Mouse (Mus musculus): ENCODE data around the gene Gm11634. TPM values are rescaled to one million over a fixed set of nuclear protein-coding genes. Genes with fewer than 3 reads are reported as not detected.
"Not testable (repeated sequence)": the region's sequence is repeated elsewhere in the genome, so short reads cannot be mapped to it uniquely, and the experiment has no call there.

The Gm11634 gene
- polyA plus RNA-seq, 1 experiment, result not detected

- no peak for DNase-seq (ENCODE audit: low read depth in 1 of 2, low spot score in 2 of 2)
- H3K36me3 ChIP-seq (ENCODE audit: control insufficient read depth, insufficient read depth, low read length), result no peaks in the 10 kb centered on the region
- H3K27me3 ChIP-seq (ENCODE audit: control insufficient read depth, insufficient read depth, low read length), result no peaks in the 10 kb centered on the region
- TF ChIP-seq POLR2A (IDR thresholded peaks at IDR 0.05; ENCODE audit: low read depth, low read length) (no peak), CTCF (IDR thresholded peaks at IDR 0.05; ENCODE audit: extremely low read depth, insufficient read depth, insufficient read length, insufficient replicate concordance) (no peak)
- 22% methylated on average over 11 of the region's 11 CpGs for WGBS
- H3K27ac ChIP-seq (ENCODE audit: insufficient read depth, low read length), result no peak overlapping the region
- H3K4me3 ChIP-seq (ENCODE audit: extremely low read depth, insufficient read depth, insufficient read length), result no peak overlapping the region
- no peaks in the 10 kb centered on the region for H3K4me1 ChIP-seq (ENCODE audit: control insufficient read depth, insufficient read depth, insufficient read length)
Observed at GRCm38 (mm10) chr11:101610445-101610844, 11.4 kb upstream of the Gm11634 start.

- H3K36me3 ChIP-seq (ENCODE audit: control insufficient read depth, insufficient read depth, low read length), result not testable (repeated sequence)
Observed at GRCm38 (mm10) chr11:101607134-101607533, 8.1 kb upstream of the Gm11634 start.

GRCm38 (mm10) chr11:101604531-101605453 is 5.7 kb upstream of the Gm11634 start:
- H3K4me1 ChIP-seq (ENCODE audit: control insufficient read depth, insufficient read depth, insufficient read length); H3K36me3 ChIP-seq (ENCODE audit: control insufficient read depth, insufficient read depth, low read length); H3K27ac ChIP-seq (ENCODE audit: insufficient read depth, low read length); H3K27me3 ChIP-seq (ENCODE audit: control insufficient read depth, insufficient read depth, low read length): not testable (repeated sequence)
- peak; percentile 36 to 82 for DNase-seq (ENCODE audit: low read depth in 1 of 2, low spot score in 2 of 2)
- H3K4me3 ChIP-seq (ENCODE audit: extremely low read depth, insufficient read depth, insufficient read length), result peak overlapping the region; percentile 58
- 1% methylated on average over 30 of the region's 30 CpGs for WGBS

More at GRCm38 (mm10) chr11:101607134-101607533, 8.1 kb upstream of the Gm11634 start:
- not testable (repeated sequence) for H3K4me1 ChIP-seq (ENCODE audit: control insufficient read depth, insufficient read depth, insufficient read length); DNase-seq (ENCODE audit: low read depth in 1 of 2, low spot score in 2 of 2); H3K4me3 ChIP-seq (ENCODE audit: extremely low read depth, insufficient read depth, insufficient read length); H3K27ac ChIP-seq (ENCODE audit: insufficient read depth, low read length); H3K27me3 ChIP-seq (ENCODE audit: control insufficient read depth, insufficient read depth, low read length)
- 92% methylated on average over 4 of the region's 4 CpGs for WGBS

- WGBS, result 25% methylated on average over 3 of the region's 3 CpGs
- Histone ChIP-seq H3K27me3 (ENCODE audit: control insufficient read depth, insufficient read depth, low read length) (no peaks in the 10 kb centered on the region), H3K27ac (ENCODE audit: insufficient read depth, low read length) (no peak overlapping the region), H3K36me3 (ENCODE audit: control insufficient read depth, insufficient read depth, low read length) (no peaks in the 10 kb centered on the region), H3K4me1 (ENCODE audit: control insufficient read depth, insufficient read depth, insufficient read length) (no peaks in the 10 kb centered on the region), H3K4me3 (ENCODE audit: extremely low read depth, insufficient read depth, insufficient read length) (no peak overlapping the region)
- no peak for DNase-seq (ENCODE audit: low read depth in 1 of 2, low spot score in 2 of 2)
- TF ChIP-seq POLR2A (IDR thresholded peaks at IDR 0.05; ENCODE audit: low read depth, low read length), result no peak
- TF ChIP-seq CTCF (IDR thresholded peaks at IDR 0.05; ENCODE audit: extremely low read depth, insufficient read depth, insufficient read length, insufficient replicate concordance), result no peak
Observed at GRCm38 (mm10) chr11:101604116-101604515, 5.1 kb upstream of the Gm11634 start.

DNA sequence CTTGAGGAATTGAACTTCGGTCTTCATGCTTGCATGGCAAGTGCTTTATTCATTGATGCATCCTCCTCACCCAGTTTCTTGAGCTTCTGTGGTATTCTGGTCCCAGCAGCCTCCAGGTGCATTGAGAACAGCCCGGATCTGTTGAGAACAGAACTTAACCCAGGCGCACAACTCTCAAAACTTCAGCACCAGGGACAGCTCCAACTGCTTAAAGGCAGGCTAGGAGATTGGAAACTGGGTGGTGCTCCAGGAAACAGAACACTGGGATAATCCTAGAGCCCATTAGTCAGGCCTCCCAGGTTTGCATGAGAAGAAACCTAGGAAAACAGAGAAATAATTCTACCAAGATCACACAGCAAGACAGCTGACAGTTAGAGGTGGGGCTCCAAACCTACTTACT is 3.4 kb upstream of the Gm11634 start:
- no peaks in the 10 kb centered on the region for H3K36me3 ChIP-seq (ENCODE audit: control insufficient read depth, insufficient read depth, low read length)
- peak in 1 of 2 experiments; percentile 25 for DNase-seq (ENCODE audit: low read depth in 1 of 2, low spot score in 2 of 2)
- no peak overlapping the region for H3K4me3 ChIP-seq (ENCODE audit: extremely low read depth, insufficient read depth, insufficient read length)
- no peaks in the 10 kb centered on the region for H3K27me3 ChIP-seq (ENCODE audit: control insufficient read depth, insufficient read depth, low read length)
- 8% methylated on average over 3 of the region's 3 CpGs for WGBS
- H3K27ac ChIP-seq (ENCODE audit: insufficient read depth, low read length), result no peak overlapping the region
- TF ChIP-seq CTCF (IDR thresholded peaks at IDR 0.05; ENCODE audit: extremely low read depth, insufficient read depth, insufficient read length, insufficient replicate concordance), result no peak
- TF ChIP-seq POLR2A (IDR thresholded peaks at IDR 0.05; ENCODE audit: low read depth, low read length), result no peak
- H3K4me1 ChIP-seq (ENCODE audit: control insufficient read depth, insufficient read depth, insufficient read length), result no peaks in the 10 kb centered on the region

- TF ChIP-seq POLR2A (IDR thresholded peaks at IDR 0.05; ENCODE audit: low read depth, low read length) (no peak), CTCF (IDR thresholded peaks at IDR 0.05; ENCODE audit: extremely low read depth, insufficient read depth, insufficient read length, insufficient replicate concordance) (no peak)
- DNase-seq (ENCODE audit: low read depth in 1 of 2, low spot score in 2 of 2), result no peak
- Histone ChIP-seq H3K4me3 (ENCODE audit: extremely low read depth, insufficient read depth, insufficient read length) (no peak overlapping the region), H3K4me1 (ENCODE audit: control insufficient read depth, insufficient read depth, insufficient read length) (no peaks in the 10 kb centered on the region), H3K36me3 (ENCODE audit: control insufficient read depth, insufficient read depth, low read length) (peaks cover 5% of the 10 kb centered on the region; the same call in 1 of the 2 replicates), H3K27me3 (ENCODE audit: control insufficient read depth, insufficient read depth, low read length) (no peaks in the 10 kb centered on the region), H3K27ac (ENCODE audit: insufficient read depth, low read length) (no peak overlapping the region)
- WGBS, result 68% methylated on average over 12 of the region's 12 CpGs
Observed at GRCm38 (mm10) chr11:101589989-101590624, 8.9 kb downstream of the Gm11634 start.

DNA sequence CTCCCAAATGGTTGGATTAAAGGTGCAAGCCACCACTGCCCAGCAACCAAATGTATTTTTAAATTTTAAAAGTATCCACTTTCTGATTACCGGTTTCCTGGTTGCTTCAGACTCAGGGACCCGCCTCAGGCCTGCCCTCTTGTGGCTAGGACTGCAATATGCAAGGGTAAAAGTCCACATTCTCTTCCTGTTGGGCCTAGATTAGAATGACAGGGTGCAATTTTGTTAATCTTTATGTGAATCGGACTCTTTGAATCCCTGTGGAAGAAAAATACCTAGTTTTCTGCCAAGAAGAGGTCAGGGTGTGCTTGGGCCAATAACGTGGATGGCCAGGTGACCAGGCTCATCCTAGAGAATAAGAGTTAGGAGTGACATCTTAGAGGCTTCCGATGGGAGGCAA is 9.6 kb downstream of the Gm11634 start:
- DNase-seq (ENCODE audit: low read depth in 1 of 2, low spot score in 2 of 2), result peak; percentile 45 to 56
- TF ChIP-seq CTCF (IDR thresholded peaks at IDR 0.05; ENCODE audit: extremely low read depth, insufficient read depth, insufficient read length, insufficient replicate concordance), result peak; percentile 61; the same call in 1 of the 2 replicates
- no peak for TF ChIP-seq POLR2A (IDR thresholded peaks at IDR 0.05; ENCODE audit: low read depth, low read length)
- Histone ChIP-seq H3K27me3 (ENCODE audit: control insufficient read depth, insufficient read depth, low read length) (no peaks in the 10 kb centered on the region), H3K27ac (ENCODE audit: insufficient read depth, low read length) (no peak overlapping the region), H3K4me1 (ENCODE audit: control insufficient read depth, insufficient read depth, insufficient read length) (no peaks in the 10 kb centered on the region), H3K36me3 (ENCODE audit: control insufficient read depth, insufficient read depth, low read length) (peaks cover 5% of the 10 kb centered on the region; the same call in 1 of the 2 replicates), H3K4me3 (ENCODE audit: extremely low read depth, insufficient read depth, insufficient read length) (no peak overlapping the region)
- 31% methylated on average over 5 of the region's 5 CpGs for WGBS

All from spleen, adult 2 months (tissue).